Mouse (Mus musculus): ENCODE measurements at regions not wholly inside any gene's neighbourhood (a gene's known extent, or its start where the extent isn't known, plus 50 kb on each side); places are given as distances from the start of the nearest gene placed in this dataset.
A peak's percentile ranks its signal among the peaks of the same experiment; 100 is the strongest.

GRCm38 (mm10) chr8:103955568-103956260, 145.7 kb upstream of the Cdh5 start:
- no peak for DNase-seq (ENCODE audit: low spot score)

- DNase-seq (ENCODE audit: low spot score), result no peak
Measured at GRCm38 (mm10) chr8:103964293-103964918, 137.0 kb upstream of the Cdh5 start.

GRCm38 (mm10) chr8:103969929-103970328, 131.5 kb upstream of the Cdh5 start:
- DNase-seq (ENCODE audit: low spot score), result no peak

- DNase-seq (ENCODE audit: low spot score), result no peak
Measured at GRCm38 (mm10) chr8:103970511-103970910, 130.9 kb upstream of the Cdh5 start.

- DNase-seq (ENCODE audit: low spot score), result no peak
Measured at GRCm38 (mm10) chr8:103970966-103971365, 130.5 kb upstream of the Cdh5 start.

GRCm38 (mm10) chr8:103976488-103976887, 124.9 kb upstream of the Cdh5 start:
- DNase-seq (ENCODE audit: low spot score), result peak; percentile 15

- no peak for DNase-seq (ENCODE audit: low spot score)
Measured at GRCm38 (mm10) chr8:103978948-103979347, 122.5 kb upstream of the Cdh5 start.

GRCm38 (mm10) chr8:103983860-103984594, 117.4 kb upstream of the Cdh5 start:
- DNase-seq (ENCODE audit: low spot score), result peak; percentile 18

GRCm38 (mm10) chr8:103985640-103986039, 115.8 kb upstream of the Cdh5 start:
- DNase-seq (ENCODE audit: low spot score), result no peak

- no peak for DNase-seq (ENCODE audit: low spot score)
Measured at GRCm38 (mm10) chr8:103993897-103994296, 107.5 kb upstream of the Cdh5 start.

- no peak for DNase-seq (ENCODE audit: low spot score)
Measured at GRCm38 (mm10) chr8:103998143-103998542, 103.3 kb upstream of the Cdh5 start.

- no peak for DNase-seq (ENCODE audit: low spot score)
Measured at GRCm38 (mm10) chr8:104007209-104007608, 94.2 kb upstream of the Cdh5 start.

GRCm38 (mm10) chr8:104008756-104009155, 92.7 kb upstream of the Cdh5 start:
- DNase-seq (ENCODE audit: low spot score), result no peak

GRCm38 (mm10) chr8:104009306-104009705, 92.1 kb upstream of the Cdh5 start:
- no peak for DNase-seq (ENCODE audit: low spot score)

- DNase-seq (ENCODE audit: low spot score), result no peak
Measured at GRCm38 (mm10) chr8:104022231-104022630, 79.2 kb upstream of the Cdh5 start.

GRCm38 (mm10) chr8:104022691-104023509, 78.5 kb upstream of the Cdh5 start:
- DNase-seq (ENCODE audit: low spot score), result peak; percentile 73

GRCm38 (mm10) chr8:104027161-104027821, 74.1 kb upstream of the Cdh5 start:
- peak; percentile 84 for DNase-seq (ENCODE audit: low spot score)

- DNase-seq (ENCODE audit: low spot score), result peak; percentile 91
Measured at GRCm38 (mm10) chr8:104028626-104029025, 72.8 kb upstream of the Cdh5 start.

- peak; percentile 51 for DNase-seq (ENCODE audit: low spot score)
Measured at GRCm38 (mm10) chr8:104032179-104032578, 69.2 kb upstream of the Cdh5 start.

- DNase-seq (ENCODE audit: low spot score), result peak; percentile 51
Measured at GRCm38 (mm10) chr8:104033148-104033547, 68.3 kb upstream of the Cdh5 start.

GRCm38 (mm10) chr8:104034286-104034685, 67.1 kb upstream of the Cdh5 start:
- DNase-seq (ENCODE audit: low spot score), result no peak

All from embryo, embryonic 10.5 days (tissue).